Mouse (Mus musculus) kidney, postnatal 10 days (tissue): ENCODE measurements around the gene Gm21830.
"Not testable (repeated sequence)": the region's sequence is repeated elsewhere in the genome, so short reads cannot be mapped to it uniquely, and the experiment has no call there.

Source experiments
- DNase-seq: peaks from one replicate; pipeline ENCODE4 v3.0.0; 2021; ENCODE audit warnings: mixed read lengths

Gene Gm21830

GRCm38 (mm10) chr2:67413425-67413824, at the start of gene Gm21830:
Gm21830 (plus strand) TSS chr2:67413725.
- not testable (repeated sequence) for DNase-seq

GRCm38 (mm10) chr2:67364506-67364905, 49.0 kb upstream of the Gm21830 start:
- no peak for DNase-seq

- DNase-seq = no peak
Observed at GRCm38 (mm10) chr2:67378504-67378903, 35.0 kb upstream of the Gm21830 start.

- DNase-seq = no peak
Observed at GRCm38 (mm10) chr2:67420853-67421252, 7.3 kb downstream of the Gm21830 start.

- DNase-seq = no peak
Observed at GRCm38 (mm10) chr2:67422799-67423198, 9.3 kb downstream of the Gm21830 start.

GRCm38 (mm10) chr2:67433081-67433480, 19.6 kb downstream of the Gm21830 start, which contains the start of gene Gm26727:
Gm26727 (minus strand) TSS chr2:67433181.
- no peak for DNase-seq

- no peak for DNase-seq
Observed at GRCm38 (mm10) chr2:67438309-67438708, 24.8 kb downstream of the Gm21830 start.

- no peak for DNase-seq
Observed at GRCm38 (mm10) chr2:67445780-67446179, 32.3 kb downstream of the Gm21830 start, which contains the start of gene Xirp2. Xirp2 (plus strand) TSS chr2:67446002.

GRCm38 (mm10) chr2:67446772-67447171, 33.2 kb downstream of the Gm21830 start:
- DNase-seq = no peak

GRCm38 (mm10) chr2:67447206-67447605, 33.7 kb downstream of the Gm21830 start:
- DNase-seq = peak; percentile 7

- no peak for DNase-seq
Observed at GRCm38 (mm10) chr2:67460857-67461256, 47.3 kb downstream of the Gm21830 start.

GRCm38 (mm10) chr2:67467036-67467435, 53.5 kb downstream of the Gm21830 start:
- DNase-seq = no peak

- DNase-seq = peak; percentile 56
Observed at GRCm38 (mm10) chr2:67470030-67470429, 56.5 kb downstream of the Gm21830 start.

- peak; percentile 80 for DNase-seq
Observed at GRCm38 (mm10) chr2:67477753-67478152, 64.2 kb downstream of the Gm21830 start.

- DNase-seq = no peak
Observed at GRCm38 (mm10) chr2:67481051-67481450, 67.5 kb downstream of the Gm21830 start.
